Mouse (Mus musculus) MEL-GATA-1-ER (cell line): Measurements from ENCODE around the gene Trim29.

ENCODE experiments used
- DNase-seq: peaks from one replicate; pipeline ENCODE4 v3.0.0-alpha.2; 2012; ENCODE audit warnings: low read depth; ENCODE audit errors: extremely low read depth

Trim29 gene

GRCm38 (mm10) chr9:43310538-43310937, at the start of gene Trim29:
TSS of gene Trim29 (plus strand) at chr9:43310848.
- DNase-seq: no peak

GRCm38 (mm10) chr9:43261124-43261907, 49.3 kb upstream of the Trim29 start:
- DNase-seq: no peak

- DNase-seq: no peak
Observed at GRCm38 (mm10) chr9:43261941-43262340, 48.7 kb upstream of the Trim29 start.

- DNase-seq: no peak
Observed at GRCm38 (mm10) chr9:43262390-43262789, 48.3 kb upstream of the Trim29 start.

- DNase-seq: no peak
Observed at GRCm38 (mm10) chr9:43262811-43263550, 47.7 kb upstream of the Trim29 start.

- no peak for DNase-seq
Observed at GRCm38 (mm10) chr9:43263946-43264451, 46.6 kb upstream of the Trim29 start.

- DNase-seq: no peak
Observed at GRCm38 (mm10) chr9:43265194-43265593, 45.5 kb upstream of the Trim29 start.

GRCm38 (mm10) chr9:43267357-43267756, 43.3 kb upstream of the Trim29 start:
- no peak for DNase-seq

GRCm38 (mm10) chr9:43269166-43269565, 41.5 kb upstream of the Trim29 start:
- DNase-seq: no peak

- no peak for DNase-seq
Observed at GRCm38 (mm10) chr9:43270723-43271252, 39.9 kb upstream of the Trim29 start.

GRCm38 (mm10) chr9:43271761-43272518, 38.7 kb upstream of the Trim29 start:
- no peak for DNase-seq

- DNase-seq: no peak
Observed at GRCm38 (mm10) chr9:43273735-43274134, 36.9 kb upstream of the Trim29 start.

- peak; percentile 45 for DNase-seq
Observed at GRCm38 (mm10) chr9:43284284-43284683, 26.4 kb upstream of the Trim29 start.

- no peak for DNase-seq
Observed at GRCm38 (mm10) chr9:43285281-43285680, 25.4 kb upstream of the Trim29 start.

- DNase-seq: no peak
Observed at GRCm38 (mm10) chr9:43286870-43287269, 23.8 kb upstream of the Trim29 start.

- DNase-seq: no peak
Observed at GRCm38 (mm10) chr9:43293058-43293457, 17.6 kb upstream of the Trim29 start.

GRCm38 (mm10) chr9:43300394-43300793, 10.3 kb upstream of the Trim29 start:
- DNase-seq: no peak

- DNase-seq: no peak
Observed at GRCm38 (mm10) chr9:43302989-43303388, 7.7 kb upstream of the Trim29 start.

GRCm38 (mm10) chr9:43305882-43306281, 4.8 kb upstream of the Trim29 start:
- peak; percentile 6 for DNase-seq

- DNase-seq: no peak
Observed at GRCm38 (mm10) chr9:43309087-43309872, 1.4 kb upstream of the Trim29 start.

- DNase-seq: no peak
Observed at GRCm38 (mm10) chr9:43312190-43312589, 1.5 kb downstream of the Trim29 start.
